In the genomic region with DNA sequence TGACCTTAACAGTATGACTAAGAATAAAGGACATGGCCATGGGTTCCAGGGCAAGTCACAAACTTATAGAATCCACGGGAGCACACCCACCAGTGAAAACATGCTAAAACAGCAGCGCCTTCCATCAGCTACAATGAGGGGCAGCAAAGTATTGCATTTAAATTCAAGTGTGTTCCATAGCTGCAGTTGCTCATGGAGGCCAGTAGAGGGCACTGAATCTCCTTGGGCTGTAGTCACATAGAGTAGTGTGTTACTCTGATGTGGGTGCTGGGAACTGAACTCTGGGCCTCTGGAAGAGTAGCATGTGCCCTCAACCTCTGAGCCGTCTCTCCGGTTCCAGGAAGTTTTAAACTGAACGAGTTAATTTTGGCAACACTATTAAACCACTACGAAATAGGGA, we compare ENCODE assay signal across 17 mouse cellular contexts.
DNase-seq lines count a peak whose midpoint lies in the region; ATAC-seq and TF ChIP-seq lines count a peak whose summit lies in the region.
"Had no signal": no experiment of that assay in that cellular context is flagged by ENCODE, and none has a peak within 500 bp of the region (broad histone marks: within the 10 kb centered on the region; RNA-seq: fewer than 3 reads in every experiment).

No protein-coding gene starts in this region.

- peaks cover 5% of the 10 kb centered on the region; the same call in 1 of the 2 replicates for H3K9me3 ChIP-seq in midbrain, embryonic 10.5 days (replicated peaks)
- H3K9me3 ChIP-seq: embryonic facial prominence, embryonic 13.5 days; limb, embryonic 10.5 days; lung, embryonic 15.5 days had no signal

- no peak overlapping the region for H3K4me3 ChIP-seq in layer of hippocampus, adult 2 months
- H3K4me3 ChIP-seq in midbrain, embryonic 10.5 days, result no peak overlapping the region
- H3K4me3 ChIP-seq: embryonic facial prominence, embryonic 13.5 days; limb, embryonic 10.5 days; lung, embryonic 15.5 days had no signal

- H3K36me3 ChIP-seq in midbrain, embryonic 10.5 days, result no peaks in the 10 kb centered on the region
- H3K36me3 ChIP-seq: limb, embryonic 10.5 days; lung, embryonic 15.5 days had no signal

- peak; percentile 67 for TF ChIP-seq CTCF in layer of hippocampus, adult 2 months (conservative IDR thresholded peaks at IDR 0.05)

- peak; percentile 26 for DNase-seq in CD4-positive, CD25-positive, alpha-beta regulatory T cell, adult 2 months (ENCODE audit: low read depth, low spot score)
- no peak for DNase-seq in layer of hippocampus, adult 2 months (ENCODE audit: low spot score in 2 of 2)
- no peak for DNase-seq in layer of hippocampus, adult 9-10 months (ENCODE audit: low spot score)
- DNase-seq in A20 (ENCODE audit: low read depth, low spot score) (peak; percentile 14), R1 (ENCODE audit: low read depth, low spot score) (peak; percentile 47)
- DNase-seq in cerebellum, adult 8-10 months, result no peak
- DNase-seq in midbrain, embryonic 10.5 days (ENCODE audit: low spot score), result no peak
- DNase-seq: adrenal gland, postnatal 14 days; heart, adult 18-20 months; heart, postnatal 14 days; kidney, postnatal 14 days; right cerebral cortex, postnatal 25 days; thymus, adult 2 months had no signal

- WGBS in midbrain, embryonic 10.5 days, result 92% methylated on average over 6 of the region's 6 CpGs

- peaks cover 7% of the 10 kb centered on the region for H3K4me1 ChIP-seq in midbrain, embryonic 10.5 days

- ATAC-seq in CD4-positive, CD25-positive, alpha-beta regulatory T cell, adult 4 months, result no peak

- no peaks in the 10 kb centered on the region for H3K27me3 ChIP-seq in midbrain, embryonic 10.5 days (ENCODE audit: low read depth, poor library complexity, severe bottlenecking)
- H3K27me3 ChIP-seq: embryonic facial prominence, embryonic 13.5 days; lung, embryonic 15.5 days had no signal

- H3K27ac ChIP-seq in layer of hippocampus, adult 2 months, result no peak overlapping the region
- H3K27ac ChIP-seq in midbrain, embryonic 10.5 days (replicated peaks), result no peak overlapping the region
- H3K27ac ChIP-seq: embryonic facial prominence, embryonic 13.5 days; limb, embryonic 10.5 days; lung, embryonic 15.5 days had no signal

Comparison
In these comparisons a context has a peak if more than half of its experiments do, and no peak if none do; other contexts are left out.
1. DNase-seq: peak in CD4-positive, CD25-positive, alpha-beta regulatory T cell, adult 2 months (single experiment), A20 (single experiment) and R1 (single experiment); none in layer of hippocampus, adult 2 months (0 of 2), layer of hippocampus, adult 9-10 months (single experiment), cerebellum, adult 8-10 months (single experiment) and midbrain, embryonic 10.5 days (single experiment).